Mouse (Mus musculus): Measurements from ENCODE around the gene Suclg2.

GRCm38 (mm10) chr6:95699326-95699725 is 19.3 kb downstream of the Suclg2 start:
- TF ChIP-seq POLR2A (IDR thresholded peaks at IDR 0.05; ENCODE audit: low read depth, low read length) = no peak
- TF ChIP-seq CTCF (conservative IDR thresholded peaks at IDR 0.05; ENCODE audit: insufficient read depth, insufficient read length, low read depth, low read length) = no peak

All from kidney, adult 2 months (tissue).